Mouse (Mus musculus) midbrain, embryonic 15.5 days (tissue): Measurements from ENCODE around the gene Pcbp3. TPM values are rescaled to one million over a fixed set of nuclear protein-coding genes. Genes with fewer than 3 reads are reported as not detected.

Source experiments
- ATAC-seq: fragments of 200-750 bp; cut with Nextera tagmentation; replicated peaks from 2 replicates; pipeline ENCODE4 v1.8.0; 2017; ENCODE audit warnings: moderate TSS enrichment
- H3K27ac ChIP-seq: fragments of 300-500 bp; sonication (generic); 2 replicates; pipeline ENCODE4 v1.5.1; 2015; ENCODE audit warnings: mild to moderate bottlenecking, inconsistent platforms
- H3K27me3 ChIP-seq: fragments of 300-500 bp; sonication (generic); replicated peaks from 2 replicates; pipeline ENCODE4 v1.6.1; 2015; ENCODE audit warnings: inconsistent platforms
- H3K36me3 ChIP-seq: fragments of 300-500 bp; sonication (generic); replicated peaks from 2 replicates; pipeline ENCODE4 v1.6.1; 2015; ENCODE audit warnings: inconsistent platforms
- H3K4me1 ChIP-seq: fragments of 300-500 bp; sonication (generic); 2 replicates; pipeline ENCODE4 v1.6.1; 2015; ENCODE audit warnings: inconsistent platforms
- H3K4me2 ChIP-seq: fragments of 300-500 bp; sonication (generic); 2 replicates; pipeline ENCODE4 v1.6.1; 2015; ENCODE audit warnings: inconsistent platforms, mild to moderate bottlenecking, moderate library complexity
- H3K4me3 ChIP-seq: fragments of 300-500 bp; sonication (generic); 2 replicates; pipeline ENCODE4 v1.5.1; 2015; ENCODE audit warnings: mild to moderate bottlenecking, inconsistent platforms
- H3K9ac ChIP-seq: fragments of 300-500 bp; sonication (generic); 2 replicates; pipeline ENCODE4 v1.6.1; 2015; ENCODE audit warnings: mild to moderate bottlenecking, inconsistent platforms
- H3K9me3 ChIP-seq: fragments of 300-500 bp; sonication (generic); 2 replicates; pipeline ENCODE4 v1.6.1; 2016; ENCODE audit warnings: inconsistent platforms
- WGBS: fragments of 180-500 bp; shearing (Covaris S2); methylation state at CpG from one replicate; pipeline ENCODE4 v1.1.7; 2015; ENCODE audit warnings: mixed read lengths; 5-methylcytosine and 5-hydroxymethylcytosine counted together
- polyA plus RNA-seq: library from polyadenylated mRNA; unstranded; fragments of >200 nt; fragmentation: Nextera tagmentation; extraction: Ambion mirVana; gene quantifications from 2 replicates; pipeline ENCODE4 v1.2.1, GENCODE M21; 2015

Pcbp3 gene
- polyA plus RNA-seq, 1 experiment from 2014 or later: 69.5 TPM

GRCm38 (mm10) chr10:76873948-76874347 is 87.7 kb downstream of the Pcbp3 start:
- 77% methylated on average over 10 of the region's 10 CpGs for WGBS
- ATAC-seq: no peak

DNA sequence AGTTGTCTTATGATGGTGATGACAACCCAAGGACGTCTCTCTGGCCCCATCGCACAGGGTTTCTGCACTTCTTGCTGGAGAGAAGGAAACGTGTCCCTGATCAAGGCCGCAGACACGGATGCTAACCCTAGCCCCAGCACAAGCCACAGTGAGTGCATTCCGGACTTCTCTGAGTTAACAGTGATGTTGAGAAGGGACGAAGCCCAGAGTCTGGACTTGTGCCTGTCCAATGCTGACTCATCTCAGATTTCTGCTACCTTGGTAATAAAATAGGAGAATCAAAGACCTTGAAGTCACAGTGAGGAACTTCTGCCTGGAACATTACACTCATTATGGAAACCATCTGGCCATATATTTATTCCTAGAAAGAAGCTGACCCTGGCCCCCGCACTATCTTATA is 89.0 kb downstream of the Pcbp3 start:
- WGBS: 95% methylated on average over 8 of the region's 8 CpGs
- Histone ChIP-seq H3K4me2 (no peak overlapping the region), H3K27ac (no peak overlapping the region), H3K27me3 (no peaks in the 10 kb centered on the region), H3K9ac (no peak overlapping the region), H3K4me1 (0 out of 2 replicates have a peak, but pooled peaks cover 3% of the 10 kb centered on the region), H3K4me3 (no peak overlapping the region), H3K9me3 (no peaks in the 10 kb centered on the region), H3K36me3 (no peaks in the 10 kb centered on the region)
- ATAC-seq: no peak

More at GRCm38 (mm10) chr10:76873948-76874347, 87.7 kb downstream of the Pcbp3 start:
- H3K4me3 ChIP-seq: no peak overlapping the region
- H3K4me1 ChIP-seq: 0 out of 2 replicates have a peak, but pooled peaks cover 3% of the 10 kb centered on the region
- no peaks in the 10 kb centered on the region for H3K27me3 ChIP-seq
- no peaks in the 10 kb centered on the region for H3K36me3 ChIP-seq
- H3K4me2 ChIP-seq: no peak overlapping the region
- no peak overlapping the region for H3K9ac ChIP-seq
- H3K27ac ChIP-seq: no peak overlapping the region
- H3K9me3 ChIP-seq: no peaks in the 10 kb centered on the region

DNA sequence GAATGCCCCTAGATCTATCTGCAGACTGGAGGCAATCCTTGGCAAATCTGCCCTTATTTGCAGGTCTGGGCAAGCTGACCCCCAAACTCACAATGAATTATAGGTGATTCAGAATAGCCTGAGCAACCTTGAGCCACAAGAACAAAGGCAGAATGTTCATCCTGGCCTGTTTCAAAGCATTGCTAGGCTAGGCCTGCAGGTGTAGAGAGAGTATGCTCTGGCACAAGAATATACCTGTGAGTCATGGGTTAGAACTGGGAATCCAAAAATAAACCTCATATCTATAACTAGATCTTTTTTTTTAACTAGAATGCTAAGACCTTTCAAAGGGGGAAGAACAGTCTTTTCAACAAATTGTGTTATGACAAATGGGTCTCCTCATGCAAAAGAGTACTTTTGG is 95.8 kb downstream of the Pcbp3 start:
- Histone ChIP-seq H3K27ac (no peak overlapping the region), H3K27me3 (no peaks in the 10 kb centered on the region), H3K36me3 (no peaks in the 10 kb centered on the region), H3K4me1 (no peaks in the 10 kb centered on the region), H3K4me3 (no peak overlapping the region), H3K4me2 (no peak overlapping the region), H3K9ac (no peak overlapping the region), H3K9me3 (no peaks in the 10 kb centered on the region)
- no peak for ATAC-seq

- no peaks in the 10 kb centered on the region for H3K27me3 ChIP-seq
- peaks cover 5% of the 10 kb centered on the region for H3K4me1 ChIP-seq
- H3K36me3 ChIP-seq: no peaks in the 10 kb centered on the region
- no peak overlapping the region for H3K9ac ChIP-seq
- 80% methylated on average over 3 of the region's 3 CpGs for WGBS
- no peak overlapping the region for H3K4me2 ChIP-seq
- no peak for ATAC-seq
- H3K27ac ChIP-seq: no peak overlapping the region
- H3K9me3 ChIP-seq: no peaks in the 10 kb centered on the region
- H3K4me3 ChIP-seq: no peak overlapping the region
These were observed 100.7 kb downstream of the Pcbp3 start for GRCm38 (mm10) chr10:76860998-76861397.

- H3K4me2 ChIP-seq: no peak overlapping the region
- peaks cover 5% of the 10 kb centered on the region for H3K4me1 ChIP-seq
- H3K9me3 ChIP-seq: no peaks in the 10 kb centered on the region
- H3K4me3 ChIP-seq: no peak overlapping the region
- no peaks in the 10 kb centered on the region for H3K36me3 ChIP-seq
- H3K27me3 ChIP-seq: no peaks in the 10 kb centered on the region
- 57% methylated on average over 12 of the region's 12 CpGs for WGBS
- ATAC-seq: no peak
- 0 out of 2 replicates have a peak overlapping the region, but pooled peaks have one; percentile 23 for H3K9ac ChIP-seq
- H3K27ac ChIP-seq: no peak overlapping the region
These were observed 102.1 kb downstream of the Pcbp3 start for GRCm38 (mm10) chr10:76859355-76860127.

DNA sequence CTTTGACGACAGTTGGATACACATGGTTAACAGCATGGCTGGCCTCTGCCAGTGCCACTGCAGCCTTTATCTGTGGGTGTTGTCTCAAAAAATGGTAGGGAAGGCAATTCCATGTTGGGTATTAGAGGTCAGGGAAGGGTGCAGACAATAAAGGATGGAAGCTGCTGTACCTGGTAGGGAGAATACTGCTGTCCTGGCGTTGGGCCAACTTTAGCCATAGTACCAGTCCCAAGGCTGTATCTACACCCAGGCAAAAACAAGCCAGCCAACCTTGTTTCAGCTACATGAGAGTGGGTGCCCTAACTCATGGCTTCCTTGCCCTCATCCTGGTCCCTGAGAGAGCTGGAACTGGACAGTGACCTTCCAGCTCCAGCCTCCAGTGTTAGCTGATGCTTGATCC is 103.8 kb downstream of the Pcbp3 start:
- H3K4me1 ChIP-seq: peaks cover 5% of the 10 kb centered on the region
- no peak for ATAC-seq
- H3K36me3 ChIP-seq: no peaks in the 10 kb centered on the region
- 94% methylated on average over 2 of the region's 2 CpGs for WGBS
- no peak overlapping the region for H3K9ac ChIP-seq
- H3K27ac ChIP-seq: no peak overlapping the region
- H3K9me3 ChIP-seq: no peaks in the 10 kb centered on the region
- no peak overlapping the region for H3K4me2 ChIP-seq
- no peak overlapping the region for H3K4me3 ChIP-seq
- H3K27me3 ChIP-seq: no peaks in the 10 kb centered on the region

GRCm38 (mm10) chr10:76846480-76846879 is 115.2 kb downstream of the Pcbp3 start:
- no peak overlapping the region for H3K27ac ChIP-seq
- no peaks in the 10 kb centered on the region for H3K4me1 ChIP-seq
- H3K9me3 ChIP-seq: no peaks in the 10 kb centered on the region
- no peaks in the 10 kb centered on the region for H3K27me3 ChIP-seq
- H3K4me3 ChIP-seq: no peak overlapping the region
- 93% methylated on average over 5 of the region's 5 CpGs for WGBS
- H3K4me2 ChIP-seq: no peak overlapping the region
- no peak for ATAC-seq
- H3K36me3 ChIP-seq: no peaks in the 10 kb centered on the region
- H3K9ac ChIP-seq: no peak overlapping the region

DNA sequence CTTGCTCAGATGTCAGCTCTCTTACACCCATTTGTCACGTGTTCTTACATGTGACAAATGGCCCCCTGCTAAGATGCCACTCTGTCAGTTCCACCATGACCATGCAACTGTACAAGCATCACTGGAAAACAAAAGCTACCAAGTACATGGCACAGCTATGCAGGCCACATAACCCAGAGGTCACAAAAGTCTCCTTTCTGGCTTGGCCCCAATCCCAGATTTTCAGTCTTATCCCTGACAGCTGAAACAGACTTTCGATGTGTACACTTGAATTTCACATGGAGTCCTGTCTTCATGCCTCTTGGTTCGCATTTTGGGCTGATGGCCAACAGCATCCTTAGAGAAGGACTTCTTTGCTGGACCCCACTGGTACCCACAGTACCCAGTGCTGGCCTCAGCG is 116.8 kb downstream of the Pcbp3 start:
- Histone ChIP-seq H3K4me1 (no peaks in the 10 kb centered on the region), H3K27me3 (no peaks in the 10 kb centered on the region), H3K27ac (no peak overlapping the region), H3K36me3 (no peaks in the 10 kb centered on the region), H3K4me3 (no peak overlapping the region), H3K9ac (no peak overlapping the region), H3K4me2 (no peak overlapping the region), H3K9me3 (no peaks in the 10 kb centered on the region)
- WGBS: 81% methylated on average over 4 of the region's 4 CpGs
- no peak for ATAC-seq

DNA sequence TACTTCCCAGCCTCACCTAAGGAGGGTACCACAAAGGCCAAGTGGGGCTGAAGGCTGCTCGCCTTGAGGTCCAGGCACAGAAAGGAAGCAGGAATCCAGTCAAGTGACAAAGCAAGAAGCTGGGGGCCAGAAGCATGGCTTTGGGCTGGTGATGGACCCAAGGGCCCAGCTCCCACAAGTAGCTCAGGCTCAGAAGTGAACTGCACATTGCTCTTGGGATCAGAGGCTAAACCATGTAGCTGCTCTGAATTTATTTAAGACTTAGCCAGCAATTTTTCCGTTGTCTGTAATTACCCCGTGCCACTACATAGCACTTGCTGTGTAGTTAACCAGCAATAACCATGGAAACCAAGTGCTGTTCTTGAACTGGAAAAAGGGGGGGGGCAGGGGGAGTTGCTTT is 117.3 kb downstream of the Pcbp3 start:
- WGBS: 66% methylated on average over 3 of the region's 3 CpGs
- ATAC-seq: no peak
- Histone ChIP-seq H3K9ac (no peak overlapping the region), H3K4me2 (no peak overlapping the region), H3K27me3 (no peaks in the 10 kb centered on the region), H3K4me3 (no peak overlapping the region), H3K9me3 (no peaks in the 10 kb centered on the region), H3K27ac (no peak overlapping the region), H3K4me1 (no peaks in the 10 kb centered on the region), H3K36me3 (no peaks in the 10 kb centered on the region)

DNA sequence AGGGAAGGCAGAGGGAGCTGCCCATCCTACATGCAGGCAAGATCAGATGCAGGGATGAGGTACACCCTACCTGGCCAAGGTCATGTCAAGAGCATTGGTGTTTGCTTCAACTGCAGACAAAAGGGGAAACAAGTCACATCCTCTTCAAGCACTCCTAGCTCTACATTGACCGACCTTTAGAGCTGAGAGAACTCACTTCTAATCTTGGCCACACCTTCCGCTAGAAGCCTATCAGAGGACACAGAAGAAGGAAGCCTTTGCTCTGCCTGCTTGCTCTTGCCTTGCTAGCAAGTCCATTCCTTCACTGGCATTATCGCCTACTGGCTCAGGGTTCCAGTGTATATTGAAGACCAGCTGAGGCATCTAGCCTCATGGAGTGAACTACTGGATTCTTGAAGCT is 119.6 kb downstream of the Pcbp3 start:
- H3K4me1 ChIP-seq: no peaks in the 10 kb centered on the region
- H3K27ac ChIP-seq: no peak overlapping the region
- ATAC-seq: no peak
- H3K4me3 ChIP-seq: no peak overlapping the region
- H3K36me3 ChIP-seq: no peaks in the 10 kb centered on the region
- 96% methylated on average over 3 of the region's 3 CpGs for WGBS
- no peak overlapping the region for H3K4me2 ChIP-seq
- H3K9me3 ChIP-seq: no peaks in the 10 kb centered on the region
- H3K9ac ChIP-seq: no peak overlapping the region
- H3K27me3 ChIP-seq: no peaks in the 10 kb centered on the region

- no peaks in the 10 kb centered on the region for H3K9me3 ChIP-seq
- 90% methylated on average over 1 of the region's 1 CpGs for WGBS
- no peak overlapping the region for H3K4me2 ChIP-seq
- H3K9ac ChIP-seq: no peak overlapping the region
- no peaks in the 10 kb centered on the region for H3K4me1 ChIP-seq
- H3K27ac ChIP-seq: no peak overlapping the region
- no peak for ATAC-seq
- H3K4me3 ChIP-seq: no peak overlapping the region
- H3K27me3 ChIP-seq: no peaks in the 10 kb centered on the region
- no peaks in the 10 kb centered on the region for H3K36me3 ChIP-seq
These were observed 120.5 kb downstream of the Pcbp3 start for GRCm38 (mm10) chr10:76841220-76841619.

DNA sequence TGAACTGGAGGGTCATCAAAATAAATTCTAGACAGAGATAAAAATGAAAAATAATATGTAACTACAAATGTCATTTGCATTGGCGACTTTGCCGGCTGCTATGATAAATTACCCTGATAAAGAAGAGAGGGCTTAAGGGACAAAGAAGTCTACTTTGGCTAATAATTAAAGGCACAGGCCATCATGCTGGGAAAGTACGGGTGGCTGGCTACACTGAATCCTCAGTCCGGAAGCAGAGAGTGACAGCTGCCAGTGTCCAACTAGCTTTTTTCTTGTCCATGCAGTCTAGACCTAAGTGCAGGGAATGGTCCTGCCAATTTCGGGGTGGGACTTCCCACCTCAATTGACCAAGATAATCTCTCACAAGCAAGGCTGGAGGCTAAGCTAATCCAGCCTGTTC is 121.1 kb downstream of the Pcbp3 start:
- WGBS: 50% methylated on average over 5 of the region's 5 CpGs
- no peaks in the 10 kb centered on the region for H3K9me3 ChIP-seq
- no peak overlapping the region for H3K4me3 ChIP-seq
- no peaks in the 10 kb centered on the region for H3K27me3 ChIP-seq
- no peak overlapping the region for H3K4me2 ChIP-seq
- no peak overlapping the region for H3K9ac ChIP-seq
- no peak for ATAC-seq
- no peaks in the 10 kb centered on the region for H3K36me3 ChIP-seq
- H3K4me1 ChIP-seq: peaks cover 2% of the 10 kb centered on the region; the same call in 1 of the 2 replicates
- no peak overlapping the region for H3K27ac ChIP-seq
